Mouse (Mus musculus) bone marrow, adult 2 months (tissue): ENCODE results near the gene Hras.

Experiments used
- CTCF ChIP-seq: fragments of 200-500 bp; IDR thresholded peaks from 2 replicates; pipeline ENCODE4 v1.5.1; 2011; ENCODE audit warnings: low read length, control low read depth; ENCODE audit not compliant: control insufficient read depth, insufficient read depth
- POLR2A ChIP-seq: fragments of 200-500 bp; IDR thresholded peaks from 2 replicates; pipeline ENCODE4 v1.6.1; 2011; ENCODE audit warnings: low read depth, mild to moderate bottlenecking, control low read depth, low read length, borderline replicate concordance; ENCODE audit not compliant: control insufficient read depth

DNA sequence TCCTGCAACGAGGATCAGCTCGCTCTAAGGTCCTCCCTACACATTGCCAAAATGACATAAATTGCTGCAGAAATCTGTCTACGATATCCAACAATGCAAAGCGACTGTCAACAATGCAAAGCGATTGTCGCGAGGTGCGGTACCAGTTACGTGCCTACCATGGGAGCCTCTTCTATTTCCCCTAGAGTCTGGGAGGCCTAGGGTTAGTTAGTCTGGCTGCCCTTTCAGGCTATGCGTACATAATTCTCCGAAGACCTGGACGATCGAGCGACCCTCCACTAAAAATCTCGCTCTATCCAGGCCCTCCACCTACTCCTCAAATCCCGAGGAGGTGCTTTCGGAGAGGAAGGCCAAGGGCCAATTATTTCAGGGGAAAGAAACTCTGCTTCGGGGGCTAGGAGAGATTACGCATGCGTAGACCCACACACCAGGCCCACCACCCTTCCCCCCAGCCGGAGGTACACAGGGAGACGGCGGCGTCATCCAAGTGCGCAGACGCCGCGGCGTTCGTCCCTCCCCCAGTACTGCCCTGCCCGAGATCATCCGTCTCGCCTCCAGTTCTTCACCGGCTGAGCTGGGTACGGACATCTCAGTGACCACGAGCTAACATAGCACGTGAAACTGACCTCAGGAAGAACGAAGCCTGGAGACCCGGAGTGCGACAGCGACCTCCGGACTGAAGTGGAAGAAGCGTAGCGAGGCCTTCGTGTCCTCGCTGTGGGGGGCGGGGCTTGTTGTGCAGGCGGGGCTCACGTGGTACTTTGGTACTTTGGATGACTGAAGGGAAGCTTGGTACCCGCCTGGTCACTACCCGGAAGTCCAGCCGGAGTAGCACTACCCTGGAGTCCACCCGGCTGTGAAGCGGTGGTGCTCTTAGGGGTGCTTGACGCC lies 21.4 kb downstream of the Hras start, which contains the start of gene Rnh1:
- TF ChIP-seq POLR2A (peak; percentile 72; the same call in 1 of the 2 replicates), CTCF (0 out of 2 replicates have a peak, but pooled peaks have one; percentile 4)
